Mouse (Mus musculus) heart, embryonic 14.5 days (tissue): ENCODE results near the gene Stk11. TPM values are rescaled to one million over a fixed set of nuclear protein-coding genes. Genes with fewer than 3 reads are reported as not detected.

ENCODE experiments used
- ATAC-seq: fragments of 200-750 bp; cut with Nextera tagmentation; 2 replicates; pipeline ENCODE4 v1.8.0; 2017; ENCODE audit warnings: low read depth, moderate TSS enrichment; ENCODE audit not compliant: insufficient number of reproducible peaks, insufficient read depth, low FRiP score
- H3K27ac ChIP-seq, 2 experiments: fragments of 200-500 bp in 1 of 2; fragments of 300-500 bp in 1 of 2; sonication (generic) in 1 of 2; replicated peaks in 1 of 2; 2 replicates each; pipeline ENCODE4 v1.5.1; 2012 to 2014; ENCODE audit warnings: low read depth in 2 of 2, low read length in 2 of 2, control low read depth in 1 of 2, mild to moderate bottlenecking in 1 of 2, mixed read lengths in 1 of 2; ENCODE audit not compliant: control insufficient read depth in 1 of 2, insufficient read depth in 1 of 2
- H3K27me3 ChIP-seq: fragments of 300-500 bp; sonication (generic); 2 replicates; pipeline ENCODE4 v1.6.1; 2014; ENCODE audit warnings: mild to moderate bottlenecking, low read length, control low read depth; ENCODE audit not compliant: control insufficient read depth, insufficient read depth
- H3K36me3 ChIP-seq: fragments of 300-500 bp; sonication (generic); 2 replicates; pipeline ENCODE4 v1.6.1; 2014; ENCODE audit warnings: mild to moderate bottlenecking, control low read depth, low read length, mixed read lengths; ENCODE audit not compliant: control insufficient read depth, insufficient read depth
- H3K4me1 ChIP-seq, 2 experiments: fragments of 200-500 bp in 1 of 2; fragments of 300-500 bp in 1 of 2; sonication (generic) in 1 of 2; 2 replicates each; pipeline ENCODE4 v1.6.1; 2012 to 2014; ENCODE audit warnings: low read length in 2 of 2, control low read depth in 1 of 2, mixed read lengths in 1 of 2; ENCODE audit not compliant: control insufficient read depth in 2 of 2, insufficient read depth in 2 of 2
- H3K4me2 ChIP-seq: fragments of 300-500 bp; sonication (generic); 2 replicates; pipeline ENCODE4 v1.6.1; 2014; ENCODE audit warnings: mild to moderate bottlenecking, low read length
- H3K4me3 ChIP-seq, 2 experiments: fragments of 200-500 bp in 1 of 2; fragments of 300-500 bp in 1 of 2; sonication (generic) in 1 of 2; 2 replicates each; pipeline ENCODE4 v1.5.1; 2012 to 2014; ENCODE audit warnings: low read length in 2 of 2, mild to moderate bottlenecking in 2 of 2, control low read depth in 1 of 2, low read depth in 1 of 2, moderate library complexity in 1 of 2; ENCODE audit not compliant: control insufficient read depth in 1 of 2, insufficient read depth in 1 of 2
- H3K9ac ChIP-seq: fragments of 300-500 bp; sonication (generic); 2 replicates; pipeline ENCODE4 v1.6.1; 2014; ENCODE audit warnings: mild to moderate bottlenecking, low read length
- H3K9me3 ChIP-seq: fragments of 300-500 bp; sonication (generic); 2 replicates; pipeline ENCODE4 v1.6.1; 2016; ENCODE audit warnings: low read length, control low read depth; ENCODE audit not compliant: control insufficient read depth
- WGBS: fragments of 180-500 bp; shearing (Covaris S2); extraction: QIAGEN DNeasy Blood & Tissue Kit; methylation state at CpG from one replicate; pipeline ENCODE4 v1.1.7; 2014; 5-methylcytosine and 5-hydroxymethylcytosine counted together
- polyA plus RNA-seq: library from polyadenylated mRNA; unstranded; fragments of >200 nt; fragmentation: Nextera tagmentation; extraction: Ambion mirVana; gene quantifications from 2 replicates; pipeline ENCODE4 v1.2.1, GENCODE M21; 2014

Gene Stk11
- polyA plus RNA-seq, 1 experiment from 2014 or later: 17.7 TPM

DNA sequence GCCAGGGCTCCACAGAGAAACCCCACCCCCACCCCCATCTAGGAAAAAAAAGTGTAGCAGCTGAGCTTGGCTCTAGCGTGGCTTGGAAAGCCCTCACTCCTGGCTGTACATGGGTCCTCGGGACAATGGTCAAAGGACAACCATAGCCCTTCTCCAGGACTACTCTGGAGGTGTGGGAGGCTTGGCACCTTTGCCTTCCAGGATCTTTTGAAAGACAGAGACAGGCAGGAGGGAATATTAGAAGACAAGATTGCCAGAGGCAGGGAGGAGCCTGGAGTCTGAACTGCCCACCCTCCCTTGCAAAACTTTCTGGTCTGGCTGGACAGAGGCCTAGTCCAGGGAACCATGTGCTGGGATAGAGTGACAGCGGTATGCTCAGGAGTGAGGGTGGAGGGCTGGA, 20.9 kb upstream of the Stk11 start:
- ATAC-seq: no peak
- WGBS: 76% methylated on average over 3 of the region's 3 CpGs
- no peaks in the 10 kb centered on the region for H3K9me3 ChIP-seq
- H3K4me1 ChIP-seq: peaks cover 27 to 53% of the 10 kb centered on the region in 2 experiments
- no peak overlapping the region for H3K4me2 ChIP-seq
- H3K4me3 ChIP-seq: no peak overlapping the region
- no peaks in the 10 kb centered on the region for H3K27me3 ChIP-seq
- no peak overlapping the region for H3K9ac ChIP-seq
- H3K36me3 ChIP-seq: 0 out of 2 replicates have a peak, but pooled peaks cover 6% of the 10 kb centered on the region
- no peak overlapping the region for H3K27ac ChIP-seq

- no peak for ATAC-seq
- peaks cover 27 to 54% of the 10 kb centered on the region in 2 experiments for H3K4me1 ChIP-seq
These were observed 20.1 kb upstream of the Stk11 start for GRCm38 (mm10) chr10:80095547-80095946.

DNA sequence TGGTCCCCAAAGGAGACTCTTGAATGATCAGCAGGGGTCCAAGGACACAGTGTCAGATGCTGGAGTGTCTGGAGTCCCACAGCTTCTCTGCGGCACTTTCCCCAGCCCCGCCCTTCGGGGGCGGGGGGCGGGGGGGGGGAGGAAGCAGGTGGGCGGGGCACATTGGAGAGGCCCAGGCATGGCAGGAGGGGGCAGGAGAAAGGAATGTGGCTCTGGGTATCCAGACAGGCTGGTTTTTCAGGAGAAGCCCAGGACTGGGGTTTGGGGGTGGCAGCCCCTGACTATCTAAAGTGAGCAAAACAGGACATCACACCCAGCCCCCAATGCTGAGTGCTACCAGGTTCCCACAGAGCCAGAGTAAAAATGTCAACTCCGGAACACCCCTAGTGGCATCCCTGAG, 18.3 kb upstream of the Stk11 start:
- H3K36me3 ChIP-seq: no peaks in the 10 kb centered on the region
- ATAC-seq: no peak; the same call in 1 of the 2 replicates
- H3K4me1 ChIP-seq: peaks cover 38 to 68% of the 10 kb centered on the region in 2 experiments
- peak overlapping the region; percentile 45; the same call in 1 of the 2 replicates for H3K9ac ChIP-seq
- H3K9me3 ChIP-seq: no peaks in the 10 kb centered on the region
- H3K4me3 ChIP-seq: no peak overlapping the region
- peak overlapping the region in 1 of 2 experiments; percentile 21 for H3K27ac ChIP-seq
- H3K27me3 ChIP-seq: no peaks in the 10 kb centered on the region
- 16% methylated on average over 5 of the region's 7 CpGs for WGBS
- H3K4me2 ChIP-seq: peak overlapping the region; percentile 44

More at GRCm38 (mm10) chr10:80095547-80095946, 20.1 kb upstream of the Stk11 start:
- Histone ChIP-seq H3K4me2 (no peak overlapping the region), H3K36me3 (0 out of 2 replicates have a peak, but pooled peaks cover 3% of the 10 kb centered on the region), H3K4me3 (no peak overlapping the region), H3K27me3 (no peaks in the 10 kb centered on the region), H3K9ac (peak overlapping the region; percentile 4; the same call in 1 of the 2 replicates), H3K27ac (peak overlapping the region in 1 of 2 experiments; percentile 16; a peak in 2 of 4 replicates), H3K9me3 (no peaks in the 10 kb centered on the region)
- 74% methylated on average over 5 of the region's 5 CpGs for WGBS

GRCm38 (mm10) chr10:80098630-80099029, 17.0 kb upstream of the Stk11 start:
- H3K4me1 ChIP-seq: peaks cover 37 to 65% of the 10 kb centered on the region in 2 experiments
- no peak for ATAC-seq
- H3K4me3 ChIP-seq: no peak overlapping the region
- no peaks in the 10 kb centered on the region for H3K27me3 ChIP-seq
- no peaks in the 10 kb centered on the region for H3K36me3 ChIP-seq
- H3K9ac ChIP-seq: no peak overlapping the region
- WGBS: 68% methylated on average over 5 of the region's 5 CpGs
- H3K4me2 ChIP-seq: no peak overlapping the region
- no peaks in the 10 kb centered on the region for H3K9me3 ChIP-seq
- H3K27ac ChIP-seq: no peak overlapping the region

DNA sequence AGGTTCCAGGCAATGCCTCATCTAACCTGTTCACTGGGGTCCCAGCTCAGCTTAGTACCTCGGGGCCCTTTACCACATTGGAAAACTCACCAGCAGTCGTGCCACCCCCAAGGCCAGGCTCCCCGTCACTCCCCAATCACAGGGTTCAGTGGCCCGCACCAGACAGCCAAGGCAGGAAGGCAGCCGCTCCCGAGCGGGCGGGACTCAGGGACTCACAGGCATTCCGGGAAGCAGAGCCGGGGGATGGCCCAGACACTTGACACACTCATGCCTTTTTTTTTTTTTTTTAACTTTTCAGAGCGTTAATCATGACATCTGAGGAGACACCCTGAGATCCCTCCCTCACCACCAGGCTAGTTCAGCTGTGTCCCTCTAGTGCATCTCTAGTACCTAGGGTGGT, 14.6 kb upstream of the Stk11 start:
- H3K4me2 ChIP-seq: peak overlapping the region; percentile 72
- H3K27ac ChIP-seq: 0 out of 4 replicates have a peak overlapping the region, but pooled peaks of 1 of the 2 experiments have one; percentile 9
- peak overlapping the region; percentile 95 for H3K9ac ChIP-seq
- H3K36me3 ChIP-seq: no peaks in the 10 kb centered on the region
- 44% methylated on average over 11 of the region's 11 CpGs for WGBS
- no peaks in the 10 kb centered on the region for H3K9me3 ChIP-seq
- peak overlapping the region; percentile 5 to 88; a peak in 3 of 4 replicates for H3K4me3 ChIP-seq
- peaks cover 29 to 43% of the 10 kb centered on the region in 2 experiments for H3K4me1 ChIP-seq
- H3K27me3 ChIP-seq: no peaks in the 10 kb centered on the region
- no peak for ATAC-seq

GRCm38 (mm10) chr10:80102216-80102915, 13.2 kb upstream of the Stk11 start:
- Histone ChIP-seq H3K9me3 (no peaks in the 10 kb centered on the region), H3K36me3 (no peaks in the 10 kb centered on the region), H3K9ac (peak overlapping the region; percentile 95), H3K27ac (peak overlapping the region; percentile 51 to 66; a peak in 3 of 4 replicates), H3K4me3 (peak overlapping the region; percentile 88 to 90), H3K27me3 (no peaks in the 10 kb centered on the region), H3K4me2 (peak overlapping the region; percentile 72), H3K4me1 (peaks cover 21 to 31% of the 10 kb centered on the region in 2 experiments)
- under 1% methylated on average over 49 of the region's 59 CpGs for WGBS
- ATAC-seq: peak; percentile 55

DNA sequence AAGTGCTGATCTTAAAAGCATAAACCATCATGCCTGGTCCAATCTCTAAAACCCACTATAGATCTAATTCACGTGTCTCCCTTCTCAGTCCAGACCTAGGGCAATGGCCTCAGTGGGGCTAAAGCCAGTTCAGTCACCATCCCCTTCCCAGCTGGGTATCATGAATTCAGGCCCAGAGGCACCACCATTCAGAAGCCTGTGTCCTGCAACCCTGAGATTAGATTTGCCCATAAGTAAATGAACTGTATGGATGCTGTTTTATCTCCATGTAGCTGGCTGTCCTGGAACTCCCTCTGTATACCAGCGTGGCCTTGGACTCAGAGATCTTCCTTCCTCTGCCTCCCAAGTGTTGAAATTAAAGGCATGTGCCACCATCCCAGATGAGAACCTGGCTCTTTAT, 12.6 kb upstream of the Stk11 start:
- H3K9me3 ChIP-seq: no peaks in the 10 kb centered on the region
- WGBS: 80% methylated on average over 2 of the region's 2 CpGs
- H3K4me2 ChIP-seq: peak overlapping the region; percentile 72
- no peaks in the 10 kb centered on the region for H3K27me3 ChIP-seq
- no peak overlapping the region for H3K4me3 ChIP-seq
- peaks cover 16 to 24% of the 10 kb centered on the region in 2 experiments for H3K4me1 ChIP-seq
- H3K27ac ChIP-seq: peak overlapping the region; percentile 20 to 66; a peak in 3 of 4 replicates
- no peaks in the 10 kb centered on the region for H3K36me3 ChIP-seq
- H3K9ac ChIP-seq: peak overlapping the region; percentile 95
- no peak for ATAC-seq
